Mouse (Mus musculus) heart, adult 11 months (tissue): Measurements from ENCODE around the gene Dock4.

Source experiments
- DNase-seq: peaks from one replicate; pipeline ENCODE4 v3.0.0; 2022

The Dock4 gene

GRCm38 (mm10) chr12:40789379-40790361, 343.9 kb downstream of the Dock4 start:
- peak; percentile 87 for DNase-seq

GRCm38 (mm10) chr12:40791221-40791620, 345.5 kb downstream of the Dock4 start:
- DNase-seq, result no peak

- DNase-seq, result peak; percentile 79
These were observed 346.5 kb downstream of the Dock4 start for GRCm38 (mm10) chr12:40792184-40792650.

- peak; percentile 33 for DNase-seq
These were observed 348.3 kb downstream of the Dock4 start for GRCm38 (mm10) chr12:40794066-40794465.

GRCm38 (mm10) chr12:40794756-40795155, 349.0 kb downstream of the Dock4 start:
- peak; percentile 42 for DNase-seq

GRCm38 (mm10) chr12:40795768-40796167, 350.0 kb downstream of the Dock4 start:
- no peak for DNase-seq

- DNase-seq, result peak; percentile 78
These were observed 351.2 kb downstream of the Dock4 start for GRCm38 (mm10) chr12:40796813-40797491.

- peak; percentile 75 for DNase-seq
These were observed 352.0 kb downstream of the Dock4 start for GRCm38 (mm10) chr12:40797561-40798343.

- DNase-seq, result peak; percentile 76
These were observed 352.7 kb downstream of the Dock4 start for GRCm38 (mm10) chr12:40798344-40799017.

GRCm38 (mm10) chr12:40801456-40801855, 355.7 kb downstream of the Dock4 start:
- peak; percentile 35 for DNase-seq

- DNase-seq, result peak; percentile 51
These were observed 359.5 kb downstream of the Dock4 start for GRCm38 (mm10) chr12:40805257-40805656.

- peak; percentile 56 for DNase-seq
These were observed 362.2 kb downstream of the Dock4 start for GRCm38 (mm10) chr12:40807916-40808315.

GRCm38 (mm10) chr12:40813474-40813873, 367.7 kb downstream of the Dock4 start:
- DNase-seq, result peak; percentile 25

- DNase-seq, result peak; percentile 33
These were observed 369.1 kb downstream of the Dock4 start for GRCm38 (mm10) chr12:40814659-40815363.

GRCm38 (mm10) chr12:40818046-40818708, 372.4 kb downstream of the Dock4 start:
- DNase-seq, result peak; percentile 86

GRCm38 (mm10) chr12:40823631-40824030, 377.9 kb downstream of the Dock4 start:
- peak; percentile 76 for DNase-seq

GRCm38 (mm10) chr12:40824251-40824650, 378.5 kb downstream of the Dock4 start:
- peak; percentile 39 for DNase-seq

- peak; percentile 66 for DNase-seq
These were observed 380.2 kb downstream of the Dock4 start for GRCm38 (mm10) chr12:40825935-40826460.

- peak; percentile 40 for DNase-seq
These were observed 380.7 kb downstream of the Dock4 start for GRCm38 (mm10) chr12:40826491-40826890.

GRCm38 (mm10) chr12:40828025-40828424, 382.3 kb downstream of the Dock4 start:
- peak; percentile 66 for DNase-seq

- no peak for DNase-seq
These were observed 383.5 kb downstream of the Dock4 start for GRCm38 (mm10) chr12:40829269-40829668.
